Mouse (Mus musculus): ENCODE measurements around the gene Ube2e2. TPM values are rescaled to one million over a fixed set of nuclear protein-coding genes. Genes with fewer than 3 reads are reported as not detected.

Ube2e2 gene
- total and polyA plus RNA-seq, 3 experiments: 14.3 to 39.6 (median 15.3) TPM

DNA sequence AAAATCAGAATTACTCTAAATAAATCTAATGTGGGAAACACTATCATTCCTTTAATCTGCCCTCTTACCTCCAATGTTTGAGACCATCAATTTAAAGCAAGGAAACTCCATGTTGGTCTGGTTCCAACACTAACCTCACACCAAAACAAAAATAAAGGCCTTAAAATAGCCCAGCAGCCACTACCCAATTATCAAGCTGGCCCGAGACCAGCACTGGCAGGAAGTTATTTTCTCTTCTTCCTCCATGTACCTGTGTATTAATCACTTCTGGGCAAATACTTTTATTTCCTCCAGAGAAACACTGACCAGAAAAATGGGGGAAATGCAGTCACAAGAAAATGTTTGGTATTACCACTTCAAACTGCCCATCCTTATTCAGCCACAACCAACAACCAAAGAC is 23.4 kb downstream of the Ube2e2 start:
- Histone ChIP-seq H3K4me3 (no peak overlapping the region), H3K9ac (ENCODE audit: low read depth, low read length) (no peak overlapping the region), H3K27me3 (ENCODE audit: control insufficient read depth, insufficient read depth, low read length) (no peaks in the 10 kb centered on the region), H3K36me3 (ENCODE audit: control insufficient read depth, insufficient read depth, low read length) (peaks cover 8% of the 10 kb centered on the region; the same call in 1 of the 2 replicates), H3K79me2 (replicated peaks; ENCODE audit: control insufficient read depth, insufficient read depth, low read length) (no peaks in the 10 kb centered on the region), H3K4me1 (ENCODE audit: control insufficient read depth, insufficient read depth, low read length) (peaks cover 3% of the 10 kb centered on the region; the same call in 1 of the 2 replicates), H3K27ac (peak overlapping the region; percentile 53)
- no peak for TF ChIP-seq EP300 (IDR thresholded peaks at IDR 0.05; ENCODE audit: insufficient read depth, low read depth, low read length)
- no peak for TF ChIP-seq POLR2A (IDR thresholded peaks at IDR 0.05; ENCODE audit: insufficient read depth, low read depth, low read length)
- no peak for TF ChIP-seq CTCF (IDR thresholded peaks at IDR 0.05)
- DNase-seq: peak in 1 of 2 experiments; percentile 16
- intact Hi-C loops (cut with DNase I): no loop called here
- WGBS: 29% methylated on average over 1 of the region's 1 CpGs

DNA sequence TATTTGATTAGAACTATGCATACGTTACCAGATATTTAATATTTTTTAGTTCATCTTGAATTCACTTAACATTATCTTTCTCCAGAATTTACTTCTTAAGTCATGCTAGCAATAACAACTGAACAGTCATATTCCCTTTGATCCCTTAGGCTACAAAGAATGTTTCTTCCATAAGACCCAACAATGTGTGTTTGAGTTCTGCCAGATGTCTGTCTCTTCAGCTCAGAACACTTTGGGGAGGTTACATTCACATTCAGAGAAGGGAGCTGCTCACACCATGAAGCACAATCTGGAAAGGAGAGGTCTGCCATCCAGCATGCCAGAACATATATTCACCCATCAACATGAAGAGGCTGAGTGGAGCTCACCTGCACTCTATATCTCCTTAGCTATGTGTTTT is 65.4 kb downstream of the Ube2e2 start:
- H3K36me3 ChIP-seq (ENCODE audit: control insufficient read depth, insufficient read depth, low read length): no peaks in the 10 kb centered on the region; the same call in 1 of the 2 replicates
- 94% methylated on average over 1 of the region's 1 CpGs for WGBS
- TF ChIP-seq EP300 (IDR thresholded peaks at IDR 0.05; ENCODE audit: insufficient read depth, low read depth, low read length) (no peak), POLR2A (IDR thresholded peaks at IDR 0.05; ENCODE audit: insufficient read depth, low read depth, low read length) (no peak), CTCF (IDR thresholded peaks at IDR 0.05) (no peak)

DNA sequence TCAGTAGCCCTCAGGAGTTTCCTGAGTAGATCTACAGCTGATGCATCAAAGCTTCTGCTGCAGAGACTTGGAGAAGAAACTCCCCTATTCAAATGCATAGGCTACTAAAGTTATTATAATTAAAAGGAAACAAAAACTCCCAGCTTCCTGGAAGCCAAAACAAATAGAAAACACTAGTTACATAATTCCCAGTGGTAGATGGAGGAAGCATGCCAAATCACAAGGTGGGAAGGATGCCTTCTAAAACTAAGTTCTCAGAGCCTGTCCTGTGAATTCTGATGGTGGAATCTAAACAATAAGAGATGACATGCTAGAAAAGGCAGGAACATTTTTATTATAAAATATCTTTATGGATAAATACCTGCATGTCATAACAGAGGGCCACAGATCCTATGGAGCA is 67.3 kb downstream of the Ube2e2 start:
- no peaks in the 10 kb centered on the region; the same call in 1 of the 2 replicates for H3K4me1 ChIP-seq (ENCODE audit: control insufficient read depth, insufficient read depth, low read length)
- H3K9ac ChIP-seq (ENCODE audit: low read depth, low read length): no peak overlapping the region
- peaks cover 2% of the 10 kb centered on the region for H3K79me2 ChIP-seq (replicated peaks; ENCODE audit: control insufficient read depth, insufficient read depth, low read length)
- no peaks in the 10 kb centered on the region for H3K27me3 ChIP-seq (ENCODE audit: control insufficient read depth, insufficient read depth, low read length)
- H3K27ac ChIP-seq: no peak overlapping the region
- no peak for DNase-seq
- no peak overlapping the region for H3K4me3 ChIP-seq
- no peak for TF ChIP-seq POLR2A (IDR thresholded peaks at IDR 0.05; ENCODE audit: insufficient read depth, low read depth, low read length)
- TF ChIP-seq CTCF (IDR thresholded peaks at IDR 0.05): no peak
- no peak for TF ChIP-seq EP300 (IDR thresholded peaks at IDR 0.05; ENCODE audit: insufficient read depth, low read depth, low read length)
- H3K36me3 ChIP-seq (ENCODE audit: control insufficient read depth, insufficient read depth, low read length): no peaks in the 10 kb centered on the region; the same call in 1 of the 2 replicates
- intact Hi-C loops (cut with DNase I): no loop called here

More for the DNA sequence above, 65.4 kb downstream of the Ube2e2 start:
- no peak for DNase-seq
- intact Hi-C loops (cut with DNase I): no loop called here
- H3K27ac ChIP-seq: no peak overlapping the region
- H3K27me3 ChIP-seq (ENCODE audit: control insufficient read depth, insufficient read depth, low read length): no peaks in the 10 kb centered on the region
- H3K4me3 ChIP-seq: no peak overlapping the region
- no peaks in the 10 kb centered on the region; the same call in 1 of the 2 replicates for H3K4me1 ChIP-seq (ENCODE audit: control insufficient read depth, insufficient read depth, low read length)
- peaks cover 2% of the 10 kb centered on the region for H3K79me2 ChIP-seq (replicated peaks; ENCODE audit: control insufficient read depth, insufficient read depth, low read length)
- no peak overlapping the region for H3K9ac ChIP-seq (ENCODE audit: low read depth, low read length)

DNA sequence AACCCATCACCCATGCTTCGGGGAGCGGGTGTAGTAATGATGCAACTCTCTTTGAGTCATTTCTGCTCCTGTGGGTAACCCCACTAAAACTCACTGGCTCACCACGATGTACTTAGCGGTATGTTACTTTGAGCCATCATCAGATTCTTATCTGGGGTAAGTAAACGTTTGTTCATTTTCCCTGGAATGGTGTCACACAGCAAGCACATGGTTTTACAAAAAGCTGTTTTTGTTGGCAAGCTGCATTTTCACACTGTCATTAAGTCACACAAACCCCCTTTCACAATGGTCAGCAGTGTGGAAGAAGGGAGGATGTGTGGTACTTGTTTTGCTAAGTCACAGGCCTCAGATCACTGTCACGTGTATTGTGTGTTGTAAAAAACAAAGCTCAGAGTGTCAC is 73.4 kb downstream of the Ube2e2 start:
- intact Hi-C loops (cut with DNase I): no loop called here
- H3K4me3 ChIP-seq: no peak overlapping the region
- no peaks in the 10 kb centered on the region for H3K36me3 ChIP-seq (ENCODE audit: control insufficient read depth, insufficient read depth, low read length)
- H3K27me3 ChIP-seq (ENCODE audit: control insufficient read depth, insufficient read depth, low read length): no peaks in the 10 kb centered on the region
- no peak for TF ChIP-seq EP300 (IDR thresholded peaks at IDR 0.05; ENCODE audit: insufficient read depth, low read depth, low read length)
- no peak for TF ChIP-seq CTCF (IDR thresholded peaks at IDR 0.05)
- TF ChIP-seq POLR2A (IDR thresholded peaks at IDR 0.05; ENCODE audit: insufficient read depth, low read depth, low read length): no peak
- DNase-seq: no peak
- H3K79me2 ChIP-seq (replicated peaks; ENCODE audit: control insufficient read depth, insufficient read depth, low read length): peaks cover 1% of the 10 kb centered on the region; the same call in 1 of the 2 replicates
- H3K4me1 ChIP-seq (ENCODE audit: control insufficient read depth, insufficient read depth, low read length): no peaks in the 10 kb centered on the region
- H3K27ac ChIP-seq: no peak overlapping the region
- 66% methylated on average over 6 of the region's 6 CpGs for WGBS
- H3K9ac ChIP-seq (ENCODE audit: low read depth, low read length): no peak overlapping the region

DNA sequence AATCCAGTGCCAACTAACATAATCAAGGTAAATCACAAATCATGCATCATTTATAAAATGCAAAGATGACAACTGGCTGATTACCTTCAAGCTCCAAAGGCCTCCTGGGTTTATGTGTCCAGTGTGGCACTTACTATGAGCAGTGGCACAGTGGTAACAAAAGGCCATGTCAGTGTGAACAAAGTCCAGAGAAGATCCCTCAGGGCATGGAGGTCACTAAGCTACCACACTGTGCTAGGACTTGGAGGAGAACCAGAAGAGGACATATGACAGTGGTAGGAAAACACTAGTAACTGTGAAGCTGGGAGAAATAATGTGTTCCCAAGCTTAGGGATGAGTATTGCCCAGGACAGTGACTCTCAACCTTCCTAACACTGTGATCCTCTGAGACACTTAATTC is 97.2 kb downstream of the Ube2e2 start:
- Histone ChIP-seq H3K27ac (no peak overlapping the region), H3K4me3 (no peak overlapping the region), H3K36me3 (ENCODE audit: control insufficient read depth, insufficient read depth, low read length) (peaks cover 3% of the 10 kb centered on the region; the same call in 1 of the 2 replicates), H3K27me3 (ENCODE audit: control insufficient read depth, insufficient read depth, low read length) (no peaks in the 10 kb centered on the region), H3K4me1 (ENCODE audit: control insufficient read depth, insufficient read depth, low read length) (no peaks in the 10 kb centered on the region), H3K79me2 (replicated peaks; ENCODE audit: control insufficient read depth, insufficient read depth, low read length) (no peaks in the 10 kb centered on the region), H3K9ac (ENCODE audit: low read depth, low read length) (no peak overlapping the region)
- TF ChIP-seq EP300 (IDR thresholded peaks at IDR 0.05; ENCODE audit: insufficient read depth, low read depth, low read length) (no peak), CTCF (IDR thresholded peaks at IDR 0.05) (no peak), POLR2A (IDR thresholded peaks at IDR 0.05; ENCODE audit: insufficient read depth, low read depth, low read length) (no peak)
- no peak for DNase-seq
- intact Hi-C loops (cut with DNase I): no loop called here

DNA sequence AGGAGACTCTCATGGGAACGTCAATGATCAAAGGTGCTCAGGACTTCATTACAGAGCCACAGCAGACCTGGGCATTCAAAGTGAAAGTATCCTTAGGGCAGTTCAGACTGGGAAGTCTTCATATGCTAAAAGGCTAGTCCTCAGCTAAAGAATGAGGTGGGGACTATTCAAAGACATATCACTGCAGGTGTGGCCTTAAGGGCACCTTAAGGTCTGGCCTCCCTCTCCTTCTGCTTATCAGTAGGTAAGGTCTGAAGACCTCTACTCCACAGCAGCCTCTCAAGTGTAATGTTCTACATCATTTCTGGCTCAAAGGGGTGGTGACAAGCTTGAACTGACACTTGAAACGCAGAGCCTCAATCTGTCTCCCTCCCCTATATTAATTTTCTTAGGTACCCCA is 98.3 kb downstream of the Ube2e2 start:
- intact Hi-C loops (cut with DNase I): no loop called here

More for the DNA sequence above, 98.3 kb downstream of the Ube2e2 start:
- Histone ChIP-seq H3K4me1 (ENCODE audit: control insufficient read depth, insufficient read depth, low read length) (no peaks in the 10 kb centered on the region), H3K27me3 (ENCODE audit: control insufficient read depth, insufficient read depth, low read length) (no peaks in the 10 kb centered on the region), H3K79me2 (replicated peaks; ENCODE audit: control insufficient read depth, insufficient read depth, low read length) (no peaks in the 10 kb centered on the region), H3K4me3 (no peak overlapping the region), H3K36me3 (ENCODE audit: control insufficient read depth, insufficient read depth, low read length) (peaks cover 3% of the 10 kb centered on the region; the same call in 1 of the 2 replicates), H3K27ac (no peak overlapping the region), H3K9ac (ENCODE audit: low read depth, low read length) (no peak overlapping the region)
- no peak for TF ChIP-seq CTCF (IDR thresholded peaks at IDR 0.05)
- no peak for TF ChIP-seq EP300 (IDR thresholded peaks at IDR 0.05; ENCODE audit: insufficient read depth, low read depth, low read length)
- TF ChIP-seq POLR2A (IDR thresholded peaks at IDR 0.05; ENCODE audit: insufficient read depth, low read depth, low read length): no peak
- 81% methylated on average over 2 of the region's 2 CpGs for WGBS
- DNase-seq: no peak

Data from heart, adult 2 months (tissue).